ENCODE assay signal across 8 mouse cellular contexts in genomic region chr7:43580526-43580925, GRCm38 (mm10). TPM values are rescaled to one million over a fixed set of nuclear protein-coding genes. Genes with fewer than 3 reads are reported as not detected.
DNase-seq lines count a peak whose midpoint lies in the region; ATAC-seq lines count a peak whose summit lies in the region.

No protein-coding gene starts in this region.

- 0 out of 2 replicates have a peak, but pooled peaks cover 3% of the 10 kb centered on the region for H3K36me3 ChIP-seq in hindbrain, embryonic 11.5 days (ENCODE audit: control insufficient read depth, insufficient read depth, low read length)
- peaks cover 6% of the 10 kb centered on the region for H3K36me3 ChIP-seq in liver, embryonic 16.5 days (ENCODE audit: control insufficient read depth, insufficient read depth)

- no peak overlapping the region; the same call in 1 of the 2 replicates for H3K27ac ChIP-seq in hindbrain, embryonic 11.5 days (ENCODE audit: low read depth, low read length)
- H3K27ac ChIP-seq in liver, embryonic 16.5 days (ENCODE audit: low read length), result no peak overlapping the region

- H3K9ac ChIP-seq in hindbrain, embryonic 11.5 days (ENCODE audit: low read depth, low read length), result peak overlapping the region; percentile 68
- H3K9ac ChIP-seq in liver, embryonic 16.5 days (ENCODE audit: low read depth, low read length), result peak overlapping the region; percentile 71; the same call in 1 of the 2 replicates

- DNase-seq in left cerebral cortex, postnatal 14 days (ENCODE audit: low spot score in 2 of 2), result peak; percentile 31 to 33
- no peak for DNase-seq in left cerebral cortex, adult 11 months (ENCODE audit: low spot score)
- peak; percentile 61 for DNase-seq in cerebellum, adult 9-11 months
- DNase-seq in hindbrain, embryonic 11.5 days (ENCODE audit: low spot score), result no peak
- DNase-seq in adrenal gland, postnatal 14 days, result no peak
- no peak for DNase-seq in spleen, postnatal 4 days (ENCODE audit: low spot score in 2 of 2)
- no peak for DNase-seq in lung, postnatal 14 days

- peaks cover 4% of the 10 kb centered on the region; the same call in 1 of the 2 replicates for H3K4me1 ChIP-seq in hindbrain, embryonic 11.5 days (replicated peaks; ENCODE audit: control insufficient read depth, insufficient read depth, low read length)
- H3K4me1 ChIP-seq in liver, embryonic 16.5 days (ENCODE audit: control insufficient read depth, low read depth, low read length), result peaks cover 7% of the 10 kb centered on the region

- no peak for ATAC-seq in hindbrain, embryonic 11.5 days (ENCODE audit: low FRiP score)
- ATAC-seq in liver, embryonic 16.5 days (ENCODE audit: low read depth), result no peak

- peak overlapping the region; percentile 64 for H3K4me2 ChIP-seq in hindbrain, embryonic 11.5 days (replicated peaks; ENCODE audit: low read depth, low read length)
- H3K4me2 ChIP-seq in liver, embryonic 16.5 days (ENCODE audit: low read depth, low read length), result peak overlapping the region; percentile 78

- H3K27me3 ChIP-seq in hindbrain, embryonic 11.5 days (ENCODE audit: control insufficient read depth, insufficient read depth, low read length), result no peaks in the 10 kb centered on the region
- H3K27me3 ChIP-seq in liver, embryonic 16.5 days (ENCODE audit: control insufficient read depth, insufficient read depth, low read depth, low read length), result no peaks in the 10 kb centered on the region

- 78% methylated on average over 5 of the region's 5 CpGs for WGBS in hindbrain, embryonic 11.5 days
- WGBS in liver, embryonic 16.5 days (ENCODE audit: insufficient replicate concordance), result 76% methylated on average over 5 of the region's 5 CpGs

- H3K4me3 ChIP-seq in hindbrain, embryonic 11.5 days (ENCODE audit: low read depth, low read length), result peak overlapping the region; percentile 64
- H3K4me3 ChIP-seq in liver, embryonic 16.5 days (ENCODE audit: low read depth, low read length), result peak overlapping the region; percentile 76

- intact Hi-C loops in left cerebral cortex, postnatal 14 days (cut with DNase I), result loop anchor here (10.0 kb wide), 1 partner anchor 266 kb away; the partner anchor contains the start of gene Zfp715

- H3K9me3 ChIP-seq in hindbrain, embryonic 11.5 days (ENCODE audit: control insufficient read depth, low read length), result no peaks in the 10 kb centered on the region
- H3K9me3 ChIP-seq in liver, embryonic 16.5 days (replicated peaks; ENCODE audit: control insufficient read depth, low read length), result no peaks in the 10 kb centered on the region

RNA-seq across cellular contexts. Expression of gene Zfp719, which starts 1.1 kb away (rescaled TPM):
- total RNA-seq in left cerebral cortex, postnatal 14 days (2021), result 10 to 100 TPM; 17.6 to 21.3 TPM
- 17.1 and 18.5 TPM in 2 replicates for polyA plus RNA-seq in hindbrain, embryonic 11.5 days (2014; fragmentation: Nextera tagmentation; extraction: Ambion mirVana)
- polyA plus RNA-seq in liver, embryonic 16.5 days (2015; fragmentation: Nextera tagmentation; extraction: Ambion mirVana), result 1.8 and 2.2 TPM in 2 replicates
- 11.9 and 16.9 TPM in 2 replicates for total RNA-seq in adrenal gland, postnatal 14 days (2021)

RNA-seq across cellular contexts. Expression of gene Zfp658, which starts 18.5 kb away (rescaled TPM):
- total RNA-seq in left cerebral cortex, postnatal 14 days (2021), result 1 to 10 TPM; 4.9 TPM
- 6.7 and 7.7 TPM in 2 replicates for polyA plus RNA-seq in hindbrain, embryonic 11.5 days (2014; fragmentation: Nextera tagmentation; extraction: Ambion mirVana)
- polyA plus RNA-seq in liver, embryonic 16.5 days (2015; fragmentation: Nextera tagmentation; extraction: Ambion mirVana), result 0.19 and 0.29 TPM in 2 replicates
- total RNA-seq in adrenal gland, postnatal 14 days (2021), result 2.2 and 3.2 TPM in 2 replicates

RNA-seq across cellular contexts. Expression of gene Zfp819, which starts 26.4 kb away (rescaled TPM):
- total RNA-seq in left cerebral cortex, postnatal 14 days (2021), result under 1 TPM; 0.17 to 0.20 TPM
- 0.43 and 1.3 TPM in 2 replicates for polyA plus RNA-seq in hindbrain, embryonic 11.5 days (2014; fragmentation: Nextera tagmentation; extraction: Ambion mirVana)
- polyA plus RNA-seq in liver, embryonic 16.5 days (2015; fragmentation: Nextera tagmentation; extraction: Ambion mirVana), result not detected in 2 replicates
- not detected in 2 replicates for total RNA-seq in adrenal gland, postnatal 14 days (2021)

RNA-seq across cellular contexts. Expression of gene Cd33, which starts 36.3 kb away (rescaled TPM):
- total RNA-seq in left cerebral cortex, postnatal 14 days (2021), result 1 to 10 TPM; 5.7 to 6.1 TPM
- 1.2 and 1.8 TPM in 2 replicates for polyA plus RNA-seq in hindbrain, embryonic 11.5 days (2014; fragmentation: Nextera tagmentation; extraction: Ambion mirVana)
- 3.8 and 4.6 TPM in 2 replicates for polyA plus RNA-seq in liver, embryonic 16.5 days (2015; fragmentation: Nextera tagmentation; extraction: Ambion mirVana)
- total RNA-seq in adrenal gland, postnatal 14 days (2021), result 2.7 and 5.3 TPM in 2 replicates

RNA-seq across cellular contexts. Expression of gene Ceacam18, which starts 54.0 kb away (rescaled TPM):
- under 1 TPM in 1 of 2 experiments, not detected in 1; 0.18 TPM for total RNA-seq in left cerebral cortex, postnatal 14 days (2021)
- not detected in 2 replicates for polyA plus RNA-seq in hindbrain, embryonic 11.5 days (2014; fragmentation: Nextera tagmentation; extraction: Ambion mirVana)
- polyA plus RNA-seq in liver, embryonic 16.5 days (2015; fragmentation: Nextera tagmentation; extraction: Ambion mirVana), result 0.15 TPM in 1 of 2 replicates, not detected in the other
- 0.22 TPM in 1 of 2 replicates, not detected in the other for total RNA-seq in adrenal gland, postnatal 14 days (2021)

Comparison
In these comparisons a context has a peak if more than half of its experiments do, and no peak if none do; other contexts are left out.
1. DNase-seq: peak in left cerebral cortex, postnatal 14 days (2 of 2) and cerebellum, adult 9-11 months (single experiment); none in left cerebral cortex, adult 11 months (single experiment), hindbrain, embryonic 11.5 days (single experiment), adrenal gland, postnatal 14 days (single experiment), spleen, postnatal 4 days (0 of 2) and lung, postnatal 14 days (single experiment).